Mouse (Mus musculus) adrenal gland, adult 10 weeks (tissue): ENCODE results near the gene Clca3b. TPM values are rescaled to one million over a fixed set of nuclear protein-coding genes. Genes with fewer than 3 reads are reported as not detected.

Source experiments
- polyA plus RNA-seq: library from polyadenylated mRNA; stranded (reverse); fragments of 350-450 nt; fragmentation: Illumina TruSeq; extraction: RNeasy Lipid Tissue Mini Kit (QIAGEN cat#74804); gene quantifications from one replicate; pipeline ENCODE4 v1.2.3, GENCODE M21; 2014; ENCODE audit warnings: low read depth, low replicate concordance

The Clca3b gene
- polyA plus RNA-seq = not detected

GRCm38 (mm10) chr3:144849014-144849556, at the start of gene Clca3b:
Clca3b (minus strand) TSS chr3:144849357.

GRCm38 (mm10) chr3:144819219-144819618, 29.9 kb downstream of the Clca3b start, which contains the start of gene Clca3a2:
Clca3a2 (minus strand) TSS chr3:144819494.

Other genes starting within 250 kb of the Clca3b start
- gene Sh3glb1, start 129.0 kb downstream of the Clca3b start, polyA plus RNA-seq = 280 TPM
- gene Clca3a1, start 88.4 kb downstream of the Clca3b start, polyA plus RNA-seq = 5.9 TPM
- not detected for gene Clca3a2, start 29.9 kb downstream of the Clca3b start, polyA plus RNA-seq
- not detected for gene Clca4b, start 83.2 kb upstream of the Clca3b start, polyA plus RNA-seq
- not detected for gene Clca4a, start 125.7 kb upstream of the Clca3b start, polyA plus RNA-seq
- gene Clca1, start 183.4 kb upstream of the Clca3b start, polyA plus RNA-seq = 0.17 TPM